Mouse (Mus musculus) layer of hippocampus, postnatal 10 days (tissue): Measurements from ENCODE around the gene Gm49392. TPM values are rescaled to one million over a fixed set of nuclear protein-coding genes. Genes with fewer than 3 reads are reported as not detected.
A peak's percentile ranks its signal among the peaks of the same experiment; 100 is the strongest.
"Not testable (repeated sequence)": the region's sequence is repeated elsewhere in the genome, so short reads cannot be mapped to it uniquely, and the experiment has no call there.

Experiments used
- DNase-seq, 2 experiments: peaks; one replicate each; pipeline ENCODE4 v3.0.0; 2021; ENCODE audit warnings: low spot score in 2 of 2
- long read RNA-seq: library from polyadenylated mRNA; stranded (forward); transcript quantifications from one replicate; pipeline ENCODE4 v2.0.0, GENCODE M21; 2023
- total RNA-seq, 2 experiments: library from RNA; stranded (reverse); gene quantifications; 2 replicates each; pipeline ENCODE4 v1.2.3; 2021

The Gm49392 gene
- not detected for total RNA-seq
- long read RNA-seq: 0 reads

- DNase-seq: not testable (repeated sequence)
Measured at GRCm38 (mm10) chr13:60896794-60897193, at the start of gene Gm49392. Gene Gm49392, minus strand, starts transcription at chr13:60896894.

GRCm38 (mm10) chr13:60941884-60942283, 45.2 kb upstream of the Gm49392 start, which contains the start of gene Tpbpa:
Gene Tpbpa, minus strand, starts transcription at chr13:60941984.
- not testable (repeated sequence) for DNase-seq

GRCm38 (mm10) chr13:60936500-60936901, 39.8 kb upstream of the Gm49392 start, which contains the start of the genes Gm49391 and Ctla2a:
Gene Gm49391, minus strand, starts transcription at chr13:60936571.
Gene Ctla2a, minus strand, starts transcription at chr13:60936625.
- DNase-seq: no peak

- not testable (repeated sequence) for DNase-seq
Measured at GRCm38 (mm10) chr13:60935490-60935889, 38.8 kb upstream of the Gm49392 start, which contains the start of gene Gm49393. Gene Gm49393, minus strand, starts transcription at chr13:60935590.

GRCm38 (mm10) chr13:60904780-60905179, 8.1 kb upstream of the Gm49392 start, which contains the start of gene Tpbpb:
Gene Tpbpb, minus strand, starts transcription at chr13:60904880.
- DNase-seq: not testable (repeated sequence)

GRCm38 (mm10) chr13:60897328-60897727, 634 bp upstream of the Gm49392 start, which contains the start of gene Ctla2b:
Gene Ctla2b, minus strand, starts transcription at chr13:60897447.
- DNase-seq: no peak

- no peak for DNase-seq
Measured at GRCm38 (mm10) chr13:60895406-60896160, 1.1 kb downstream of the Gm49392 start.

- DNase-seq: no peak
Measured at GRCm38 (mm10) chr13:60892301-60892700, 4.4 kb downstream of the Gm49392 start.

GRCm38 (mm10) chr13:60864281-60864680, 32.4 kb downstream of the Gm49392 start, which contains the start of gene 4930486L24Rik:
Gene 4930486L24Rik, minus strand, starts transcription at chr13:60864475.
- no peak for DNase-seq

- DNase-seq: no peak
Measured at GRCm38 (mm10) chr13:60848241-60849120, 48.2 kb downstream of the Gm49392 start.

GRCm38 (mm10) chr13:60843153-60843552, 53.5 kb downstream of the Gm49392 start:
- DNase-seq: no peak

GRCm38 (mm10) chr13:60842703-60843102, 54.0 kb downstream of the Gm49392 start:
- no peak for DNase-seq

- no peak for DNase-seq
Measured at GRCm38 (mm10) chr13:60839353-60839902, 57.3 kb downstream of the Gm49392 start.

- no peak for DNase-seq
Measured at GRCm38 (mm10) chr13:60826052-60826451, 70.6 kb downstream of the Gm49392 start.

GRCm38 (mm10) chr13:60820486-60821175, 76.1 kb downstream of the Gm49392 start:
- no peak for DNase-seq

GRCm38 (mm10) chr13:60819469-60819868, 77.2 kb downstream of the Gm49392 start:
- DNase-seq: peak; percentile 51 to 67

- no peak for DNase-seq
Measured at GRCm38 (mm10) chr13:60813722-60814121, 83.0 kb downstream of the Gm49392 start.

- no peak for DNase-seq
Measured at GRCm38 (mm10) chr13:60812768-60813167, 83.9 kb downstream of the Gm49392 start.

GRCm38 (mm10) chr13:60809690-60810089, 87.0 kb downstream of the Gm49392 start:
- DNase-seq: no peak

GRCm38 (mm10) chr13:60802749-60803148, 93.9 kb downstream of the Gm49392 start, which contains the start of gene Ctsll3:
Gene Ctsll3, minus strand, starts transcription at chr13:60802849.
- no peak for DNase-seq
